Mouse (Mus musculus) embryonic fibroblast, embryonic 13.5 days (primary cell): Measurements from ENCODE around the gene Gm20388.
A peak's percentile ranks its signal among the peaks of the same experiment; 100 is the strongest.

Source experiments
- CTCF ChIP-seq: IDR thresholded peaks from 2 replicates; pipeline ENCODE4 v1.5.1; 2011; ENCODE audit warnings: mild to moderate bottlenecking, control low read depth, low read length, moderate library complexity, borderline replicate concordance; ENCODE audit not compliant: insufficient read depth
- POLR2A ChIP-seq: IDR thresholded peaks from 2 replicates; pipeline ENCODE4 v1.6.1; 2011; ENCODE audit warnings: low read depth, mild to moderate bottlenecking, control low read depth, low read length, moderate library complexity

DNA sequence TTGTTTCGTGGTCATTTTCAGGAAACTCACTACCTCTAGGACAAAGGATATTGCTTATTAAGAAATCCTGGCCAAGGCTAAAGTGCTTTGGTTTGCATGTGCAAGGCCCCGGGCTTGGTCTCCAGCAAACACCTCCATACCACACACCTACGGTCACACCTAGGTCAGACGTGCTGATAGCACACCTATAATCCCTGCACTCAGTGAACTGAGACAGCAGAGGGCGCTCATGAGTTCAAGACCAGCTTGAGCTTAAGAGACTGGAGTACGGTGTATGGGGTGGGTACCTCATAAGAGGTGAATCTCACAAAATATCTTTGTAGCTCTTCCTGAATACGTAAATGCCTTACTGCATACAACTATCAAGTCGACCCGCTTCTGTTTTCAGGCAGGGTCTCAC, 3924.8 kb downstream of the Gm20388 start:
- TF ChIP-seq POLR2A, result no peak
- TF ChIP-seq CTCF, result peak; percentile 64; the same call in 1 of the 2 replicates
